Mouse (Mus musculus): Measurements from ENCODE around the gene Bnipl. TPM values are rescaled to one million over a fixed set of nuclear protein-coding genes. Genes with fewer than 3 reads are reported as not detected.

Bnipl gene
- polyA plus RNA-seq, 1 experiment from 2014 or later, result 4.9 TPM

- no peak for ATAC-seq (ENCODE audit: insufficient number of reproducible peaks, insufficient read depth, low FRiP score, low TSS enrichment, low read depth)
- 96% methylated on average over 3 of the region's 3 CpGs for WGBS
- peaks cover 17% of the 10 kb centered on the region for H3K4me1 ChIP-seq
- H3K36me3 ChIP-seq, result peaks cover 58% of the 10 kb centered on the region
- no peak overlapping the region for H3K4me3 ChIP-seq
- no peak overlapping the region for H3K27ac ChIP-seq
- no peaks in the 10 kb centered on the region for H3K9me3 ChIP-seq
- H3K9ac ChIP-seq, result no peak overlapping the region
- H3K4me2 ChIP-seq, result no peak overlapping the region
- no peaks in the 10 kb centered on the region for H3K27me3 ChIP-seq
Observed at GRCm38 (mm10) chr3:95287541-95287940, 36.5 kb upstream of the Bnipl start.

- H3K4me1 ChIP-seq, result peaks cover 21% of the 10 kb centered on the region
- H3K27ac ChIP-seq, result no peak overlapping the region
- H3K9ac ChIP-seq, result no peak overlapping the region
- WGBS, result 87% methylated on average over 7 of the region's 7 CpGs
- peaks cover 48% of the 10 kb centered on the region for H3K36me3 ChIP-seq
- H3K27me3 ChIP-seq, result no peaks in the 10 kb centered on the region
- no peak for ATAC-seq (ENCODE audit: insufficient number of reproducible peaks, insufficient read depth, low FRiP score, low TSS enrichment, low read depth)
- H3K4me3 ChIP-seq, result no peak overlapping the region
- no peaks in the 10 kb centered on the region for H3K9me3 ChIP-seq
- no peak overlapping the region for H3K4me2 ChIP-seq
Observed at GRCm38 (mm10) chr3:95286510-95286909, 35.5 kb upstream of the Bnipl start.

- 68% methylated on average over 5 of the region's 5 CpGs for WGBS
Observed at GRCm38 (mm10) chr3:95286011-95286410, 35.0 kb upstream of the Bnipl start.

GRCm38 (mm10) chr3:95285390-95285789, 34.4 kb upstream of the Bnipl start:
- no peak overlapping the region for H3K4me2 ChIP-seq
- no peak for ATAC-seq (ENCODE audit: insufficient number of reproducible peaks, insufficient read depth, low FRiP score, low TSS enrichment, low read depth)
- H3K9me3 ChIP-seq, result no peaks in the 10 kb centered on the region
- 88% methylated on average over 5 of the region's 5 CpGs for WGBS
- H3K4me1 ChIP-seq, result peaks cover 25% of the 10 kb centered on the region
- no peaks in the 10 kb centered on the region for H3K27me3 ChIP-seq
- no peak overlapping the region for H3K9ac ChIP-seq
- H3K36me3 ChIP-seq, result peaks cover 37% of the 10 kb centered on the region
- H3K4me3 ChIP-seq, result no peak overlapping the region
- no peak overlapping the region for H3K27ac ChIP-seq

More at GRCm38 (mm10) chr3:95286011-95286410, 35.0 kb upstream of the Bnipl start:
- peaks cover 21% of the 10 kb centered on the region for H3K4me1 ChIP-seq
- H3K9ac ChIP-seq, result no peak overlapping the region
- H3K27ac ChIP-seq, result no peak overlapping the region
- H3K27me3 ChIP-seq, result no peaks in the 10 kb centered on the region
- H3K36me3 ChIP-seq, result peaks cover 43% of the 10 kb centered on the region
- H3K4me2 ChIP-seq, result no peak overlapping the region
- no peaks in the 10 kb centered on the region for H3K9me3 ChIP-seq
- no peak overlapping the region for H3K4me3 ChIP-seq
- no peak for ATAC-seq (ENCODE audit: insufficient number of reproducible peaks, insufficient read depth, low FRiP score, low TSS enrichment, low read depth)

GRCm38 (mm10) chr3:95284501-95285281, 33.7 kb upstream of the Bnipl start:
- Histone ChIP-seq H3K27ac (no peak overlapping the region), H3K9me3 (no peaks in the 10 kb centered on the region), H3K36me3 (peaks cover 30% of the 10 kb centered on the region), H3K27me3 (no peaks in the 10 kb centered on the region), H3K9ac (peak overlapping the region; percentile 87), H3K4me2 (peak overlapping the region; percentile 83), H3K4me3 (peak overlapping the region; percentile 77), H3K4me1 (peaks cover 25% of the 10 kb centered on the region)
- WGBS, result 83% methylated on average over 12 of the region's 12 CpGs
- ATAC-seq (ENCODE audit: insufficient number of reproducible peaks, insufficient read depth, low FRiP score, low TSS enrichment, low read depth), result no peak

- H3K4me3 ChIP-seq, result peak overlapping the region; percentile 77
- peak overlapping the region; percentile 98; the same call in 1 of the 2 replicates for H3K27ac ChIP-seq
- no peaks in the 10 kb centered on the region for H3K27me3 ChIP-seq
- H3K4me1 ChIP-seq, result peaks cover 25% of the 10 kb centered on the region
- peaks cover 25% of the 10 kb centered on the region for H3K36me3 ChIP-seq
- no peak for ATAC-seq (ENCODE audit: insufficient number of reproducible peaks, insufficient read depth, low FRiP score, low TSS enrichment, low read depth)
- H3K4me2 ChIP-seq, result peak overlapping the region; percentile 83
- no peaks in the 10 kb centered on the region for H3K9me3 ChIP-seq
- WGBS, result 3% methylated on average over 1 of the region's 1 CpGs
- peak overlapping the region; percentile 87 for H3K9ac ChIP-seq
Observed at GRCm38 (mm10) chr3:95284062-95284461, 33.1 kb upstream of the Bnipl start.

GRCm38 (mm10) chr3:95283589-95283941, 32.6 kb upstream of the Bnipl start:
- Histone ChIP-seq H3K27me3 (no peaks in the 10 kb centered on the region), H3K4me1 (peaks cover 25% of the 10 kb centered on the region), H3K36me3 (peaks cover 20% of the 10 kb centered on the region), H3K4me2 (peak overlapping the region; percentile 83), H3K4me3 (peak overlapping the region; percentile 77), H3K27ac (peak overlapping the region; percentile 98), H3K9ac (peak overlapping the region; percentile 87), H3K9me3 (no peaks in the 10 kb centered on the region)
- ATAC-seq (ENCODE audit: insufficient number of reproducible peaks, insufficient read depth, low FRiP score, low TSS enrichment, low read depth), result no peak
- WGBS, result 1% methylated on average over 7 of the region's 7 CpGs

GRCm38 (mm10) chr3:95282865-95283588, 32.0 kb upstream of the Bnipl start:
- Histone ChIP-seq H3K4me3 (peak overlapping the region; percentile 77), H3K4me1 (peaks cover 25% of the 10 kb centered on the region), H3K9ac (peak overlapping the region; percentile 87), H3K27me3 (no peaks in the 10 kb centered on the region), H3K27ac (peak overlapping the region; percentile 98), H3K36me3 (peaks cover 14% of the 10 kb centered on the region), H3K9me3 (no peaks in the 10 kb centered on the region), H3K4me2 (peak overlapping the region; percentile 83)
- under 1% methylated on average over 49 of the region's 51 CpGs for WGBS
- ATAC-seq (ENCODE audit: insufficient number of reproducible peaks, insufficient read depth, low FRiP score, low TSS enrichment, low read depth), result peak; percentile 66

- Histone ChIP-seq H3K27ac (peak overlapping the region; percentile 98), H3K4me3 (peak overlapping the region; percentile 77), H3K27me3 (no peaks in the 10 kb centered on the region), H3K36me3 (0 out of 2 replicates have a peak, but pooled peaks cover 8% of the 10 kb centered on the region), H3K9me3 (no peaks in the 10 kb centered on the region), H3K4me2 (peak overlapping the region; percentile 83), H3K4me1 (peaks cover 25% of the 10 kb centered on the region), H3K9ac (peak overlapping the region; percentile 87)
- ATAC-seq (ENCODE audit: insufficient number of reproducible peaks, insufficient read depth, low FRiP score, low TSS enrichment, low read depth), result no peak
- WGBS, result under 1% methylated on average over 11 of the region's 11 CpGs
Observed at GRCm38 (mm10) chr3:95282381-95282864, 31.4 kb upstream of the Bnipl start.

- peaks cover 25% of the 10 kb centered on the region for H3K4me1 ChIP-seq
- H3K9ac ChIP-seq, result peak within 1 kb of the TSS; percentile 89
- under 1% methylated on average over 53 of the region's 53 CpGs for WGBS
- peak within 1 kb of the TSS; percentile 98 for H3K27ac ChIP-seq
- no peaks in the 10 kb centered on the region for H3K27me3 ChIP-seq
- H3K36me3 ChIP-seq, result 0 out of 2 replicates have a peak, but pooled peaks cover 3% of the 10 kb centered on the region
- H3K4me2 ChIP-seq, result peak within 1 kb of the TSS; percentile 83
- H3K4me3 ChIP-seq, result peak within 1 kb of the TSS; percentile 77
- no peaks in the 10 kb centered on the region for H3K9me3 ChIP-seq
- ATAC-seq (ENCODE audit: insufficient number of reproducible peaks, insufficient read depth, low FRiP score, low TSS enrichment, low read depth), result peak; percentile 89
Observed at GRCm38 (mm10) chr3:95281216-95282126, 30.5 kb upstream of the Bnipl start, which contains the start of the genes Mindy1 and Prune1. Gene Mindy1 (plus strand): TSS chr3:95281345. Gene Prune1 (minus strand): TSS chr3:95282076.

GRCm38 (mm10) chr3:95280747-95281146, 29.8 kb upstream of the Bnipl start:
- H3K27me3 ChIP-seq, result no peaks in the 10 kb centered on the region
- peak overlapping the region; percentile 91 for H3K27ac ChIP-seq
- H3K36me3 ChIP-seq, result no peaks in the 10 kb centered on the region
- no peak for ATAC-seq (ENCODE audit: insufficient number of reproducible peaks, insufficient read depth, low FRiP score, low TSS enrichment, low read depth)
- H3K9me3 ChIP-seq, result no peaks in the 10 kb centered on the region
- peak overlapping the region; percentile 77 for H3K4me3 ChIP-seq
- peak overlapping the region; percentile 89 for H3K9ac ChIP-seq
- WGBS, result 14% methylated on average over 8 of the region's 8 CpGs
- peak overlapping the region; percentile 83 for H3K4me2 ChIP-seq
- H3K4me1 ChIP-seq, result peaks cover 22% of the 10 kb centered on the region
